Mouse (Mus musculus): ENCODE results near the gene Gstt1.

DNA sequence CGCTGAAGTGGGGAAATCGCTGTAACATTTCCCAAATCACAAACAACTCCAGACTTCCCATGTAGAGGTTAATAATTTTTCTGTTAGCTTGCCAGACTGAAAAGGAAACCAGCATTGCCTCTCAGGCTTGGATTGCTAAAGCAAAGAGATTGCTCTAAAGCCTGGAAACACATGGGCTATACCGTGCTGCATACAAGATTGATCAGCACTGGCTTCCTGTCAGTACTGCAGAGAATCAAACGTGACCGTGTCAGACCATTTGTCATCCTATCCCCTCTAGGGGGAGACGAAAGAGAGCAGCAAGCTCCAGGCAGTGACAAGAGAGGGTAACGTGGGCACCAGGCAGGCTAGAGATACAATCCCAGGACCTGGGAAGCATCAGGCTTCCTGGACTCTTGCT is 7.6 kb downstream of the Gstt1 start:
- peak; percentile 53 for TF ChIP-seq CTCF (IDR thresholded peaks at IDR 0.05; ENCODE audit: low read depth)
- TF ChIP-seq EP300 (IDR thresholded peaks at IDR 0.05; ENCODE audit: low read depth), result no peak

Measured in liver, postnatal 0 days (tissue).